Mouse (Mus musculus) limb, embryonic 11.5 days (tissue): ENCODE results near the gene Olfr678. TPM values are rescaled to one million over a fixed set of nuclear protein-coding genes. Genes with fewer than 3 reads are reported as not detected.

Experiments used
- polyA plus RNA-seq: library from polyadenylated mRNA; unstranded; fragments of >200 nt; fragmentation: Nextera tagmentation; extraction: Ambion mirVana; gene quantifications from 2 replicates; pipeline ENCODE4 v1.2.1, GENCODE M21; 2014

Olfr678 gene
- polyA plus RNA-seq, 1 experiment from 2014 or later, result not detected

Other genes starting within 250 kb of the Olfr678 start
- gene Usp17lb, start 221.9 kb upstream of the Olfr678 start, polyA plus RNA-seq, result not detected in 2 replicates
- not detected in 2 replicates for gene Usp17la, start 207.5 kb upstream of the Olfr678 start, polyA plus RNA-seq
- gene Olfr665, start 186.4 kb upstream of the Olfr678 start, polyA plus RNA-seq, result not detected in 2 replicates
- gene Olfr666, start 168.5 kb upstream of the Olfr678 start, polyA plus RNA-seq, result not detected in 2 replicates
- not detected in 2 replicates for gene Olfr667, start 143.0 kb upstream of the Olfr678 start, polyA plus RNA-seq
- gene Olfr668, start 136.4 kb upstream of the Olfr678 start, polyA plus RNA-seq, result not detected in 2 replicates
- not detected in 2 replicates for gene Olfr669, start 130.2 kb upstream of the Olfr678 start, polyA plus RNA-seq
- not detected in 2 replicates for gene Olfr670, start 101.9 kb upstream of the Olfr678 start, polyA plus RNA-seq
- gene Olfr671, start 85.3 kb upstream of the Olfr678 start, polyA plus RNA-seq, result not detected in 2 replicates
- not detected in 2 replicates for gene Olfr672, start 62.4 kb upstream of the Olfr678 start, polyA plus RNA-seq
- gene Olfr675, start 36.0 kb upstream of the Olfr678 start, polyA plus RNA-seq, result not detected in 2 replicates
- gene Olfr676, start 31.8 kb upstream of the Olfr678 start, polyA plus RNA-seq, result not detected in 2 replicates
- not detected in 2 replicates for gene Olfr677, start 13.1 kb upstream of the Olfr678 start, polyA plus RNA-seq
- not detected in 2 replicates for gene Olfr679, start 16.7 kb downstream of the Olfr678 start, polyA plus RNA-seq
- not detected in 2 replicates for gene Olfr680-ps1, start 28.3 kb downstream of the Olfr678 start, polyA plus RNA-seq
- not detected in 2 replicates for gene Olfr681, start 52.4 kb downstream of the Olfr678 start, polyA plus RNA-seq
- gene Olfr683, start 82.5 kb downstream of the Olfr678 start, polyA plus RNA-seq, result not detected in 2 replicates
- gene Olfr684, start 99.2 kb downstream of the Olfr678 start, polyA plus RNA-seq, result not detected in 2 replicates
- not detected in 2 replicates for gene Olfr685, start 121.5 kb downstream of the Olfr678 start, polyA plus RNA-seq
- gene Olfr686, start 143.0 kb downstream of the Olfr678 start, polyA plus RNA-seq, result not detected in 2 replicates
- gene Olfr688, start 223.6 kb downstream of the Olfr678 start, polyA plus RNA-seq, result not detected in 2 replicates
- not detected in 2 replicates for gene Olfr689, start 246.7 kb downstream of the Olfr678 start, polyA plus RNA-seq